Mouse (Mus musculus) frontal cortex, postnatal 36 days (tissue): ENCODE measurements around the gene Pfdn2.
"Not testable (repeated sequence)": the region's sequence is repeated elsewhere in the genome, so short reads cannot be mapped to it uniquely, and the experiment has no call there.

Source experiments
- DNase-seq, 2 experiments: peaks; one replicate each; pipeline ENCODE4 v3.0.0; 2022; ENCODE audit warnings: low spot score in 2 of 2

Gene Pfdn2

GRCm38 (mm10) chr1:171345225-171346094 lies at the start of gene Pfdn2, which contains the start of gene Nit1:
Pfdn2 (plus strand) TSS chr1:171345670.
Nit1 (minus strand) TSS chr1:171345646.
- peak; percentile 89 to 91 for DNase-seq

- no peak for DNase-seq
Measured at GRCm38 (mm10) chr1:171298226-171298625, 47.2 kb upstream of the Pfdn2 start.

GRCm38 (mm10) chr1:171306157-171306556 lies 39.3 kb upstream of the Pfdn2 start:
- DNase-seq = not testable (repeated sequence)

- no peak for DNase-seq
Measured at GRCm38 (mm10) chr1:171309321-171309720, 36.1 kb upstream of the Pfdn2 start.

- DNase-seq = no peak
Measured at GRCm38 (mm10) chr1:171319748-171320147, 25.7 kb upstream of the Pfdn2 start.

- no peak for DNase-seq
Measured at GRCm38 (mm10) chr1:171320151-171320550, 25.3 kb upstream of the Pfdn2 start.

GRCm38 (mm10) chr1:171321415-171321814 lies 24.1 kb upstream of the Pfdn2 start:
- no peak for DNase-seq

GRCm38 (mm10) chr1:171322012-171322411 lies 23.5 kb upstream of the Pfdn2 start:
- DNase-seq = no peak

- no peak for DNase-seq
Measured at GRCm38 (mm10) chr1:171325571-171325970, 19.9 kb upstream of the Pfdn2 start.

- DNase-seq = not testable (repeated sequence)
Measured at GRCm38 (mm10) chr1:171326588-171326987, 18.9 kb upstream of the Pfdn2 start.

GRCm38 (mm10) chr1:171328244-171328643 lies 17.2 kb upstream of the Pfdn2 start:
- DNase-seq = no peak

- DNase-seq = peak; percentile 93 to 94
Measured at GRCm38 (mm10) chr1:171328839-171329432, 16.5 kb upstream of the Pfdn2 start, which contains the start of gene Dedd. Dedd (plus strand) TSS chr1:171329145.

- DNase-seq = peak in 1 of 2 experiments; percentile 33
Measured at GRCm38 (mm10) chr1:171329433-171330215, 15.8 kb upstream of the Pfdn2 start.

GRCm38 (mm10) chr1:171330216-171330560 lies 15.3 kb upstream of the Pfdn2 start:
- peak in 1 of 2 experiments; percentile 28 for DNase-seq

- no peak for DNase-seq
Measured at GRCm38 (mm10) chr1:171342262-171343207, 2.9 kb upstream of the Pfdn2 start.

- no peak for DNase-seq
Measured at GRCm38 (mm10) chr1:171343922-171344677, 1.4 kb upstream of the Pfdn2 start.

- DNase-seq = no peak
Measured at GRCm38 (mm10) chr1:171344715-171345114, 755 bp upstream of the Pfdn2 start.

- peak in 1 of 2 experiments; percentile 11 for DNase-seq
Measured at GRCm38 (mm10) chr1:171346095-171346450, 603 bp downstream of the Pfdn2 start.

- DNase-seq = no peak
Measured at GRCm38 (mm10) chr1:171348665-171349064, 3.2 kb downstream of the Pfdn2 start.

- DNase-seq = no peak
Measured at GRCm38 (mm10) chr1:171349210-171349609, 3.7 kb downstream of the Pfdn2 start.
